11 mouse cellular contexts compared by ENCODE assay signal in genomic region chr6:66480207-66480606, GRCm38 (mm10). TPM values are rescaled to one million over a fixed set of nuclear protein-coding genes. Genes with fewer than 3 reads are reported as not detected.
DNase-seq lines count a peak whose midpoint lies in the region; ATAC-seq and TF ChIP-seq lines count a peak whose summit lies in the region.
"Had no signal": no experiment of that assay in that cellular context is flagged by ENCODE, and none has a peak within 500 bp of the region (broad histone marks: within the 10 kb centered on the region; RNA-seq: fewer than 3 reads in every experiment).

No protein-coding gene starts in this region.

- ATAC-seq in heart, postnatal 0 days (ENCODE audit: insufficient read depth, low read depth) = no peak
- peak; percentile 46 to 63; a peak in 3 of 4 replicates for ATAC-seq in hematopoietic stem cell, adult 5-6 weeks (replicated peaks in 1 of 2; ENCODE audit: insufficient read depth in 1 of 2, low FRiP score in 2 of 2, low TSS enrichment in 1 of 2, low read depth in 1 of 2, poor library complexity in 2 of 2, severe bottlenecking in 2 of 2)

- no peak for TF ChIP-seq POLR2A in thymus, adult 2 months (IDR thresholded peaks at IDR 0.05; ENCODE audit: control insufficient read depth, extremely low read depth, insufficient read depth, low read length, poor library complexity)

- H3K4me3 ChIP-seq in heart, postnatal 0 days (ENCODE audit: low read depth, low read length) = no peak overlapping the region
- H3K4me3 ChIP-seq in thymus, adult 2 months (ENCODE audit: control insufficient read depth, insufficient read depth, low read length) = no peak overlapping the region
- H3K4me3 ChIP-seq: hindbrain, embryonic 15.5 days; limb, embryonic 13.5 days had no signal

- H3K4me1 ChIP-seq in heart, postnatal 0 days (ENCODE audit: control insufficient read depth, insufficient read depth) = no peaks in the 10 kb centered on the region
- no peaks in the 10 kb centered on the region for H3K4me1 ChIP-seq in thymus, adult 2 months (replicated peaks; ENCODE audit: control insufficient read depth, insufficient read depth, low read length)
- H3K4me1 ChIP-seq: hindbrain, embryonic 15.5 days; limb, embryonic 13.5 days had no signal

- H3K4me2 ChIP-seq in heart, postnatal 0 days (ENCODE audit: low read depth, low read length) = no peak overlapping the region
- H3K4me2 ChIP-seq: hindbrain, embryonic 15.5 days; limb, embryonic 13.5 days had no signal

- no peaks in the 10 kb centered on the region for H3K36me3 ChIP-seq in heart, postnatal 0 days (replicated peaks; ENCODE audit: control insufficient read depth, insufficient read depth, low read length)
- no peaks in the 10 kb centered on the region for H3K36me3 ChIP-seq in thymus, adult 2 months (ENCODE audit: control insufficient read depth, insufficient read depth, low read length)
- H3K36me3 ChIP-seq: hindbrain, embryonic 15.5 days; limb, embryonic 13.5 days had no signal

- no peaks in the 10 kb centered on the region for H3K27me3 ChIP-seq in heart, postnatal 0 days (ENCODE audit: control insufficient read depth, insufficient read depth, low read length)
- no peaks in the 10 kb centered on the region for H3K27me3 ChIP-seq in thymus, adult 2 months (ENCODE audit: control insufficient read depth, insufficient read depth, low read length)
- H3K27me3 ChIP-seq: hindbrain, embryonic 15.5 days; limb, embryonic 13.5 days had no signal

- WGBS in heart, postnatal 0 days = 55% methylated on average over 2 of the region's 2 CpGs
- WGBS in thymus, adult 2 months = 74% methylated on average over 2 of the region's 2 CpGs

- no peak overlapping the region for H3K27ac ChIP-seq in heart, postnatal 0 days (ENCODE audit: low read depth)
- no peak overlapping the region for H3K27ac ChIP-seq in thymus, adult 2 months (ENCODE audit: control insufficient read depth, insufficient read depth, low read length)
- H3K27ac ChIP-seq: hindbrain, embryonic 15.5 days; limb, embryonic 13.5 days had no signal

- no peaks in the 10 kb centered on the region for H3K9me3 ChIP-seq in heart, postnatal 0 days (replicated peaks; ENCODE audit: control insufficient read depth, low read length)
- H3K9me3 ChIP-seq: hindbrain, embryonic 15.5 days; limb, embryonic 13.5 days had no signal

- no peak overlapping the region for H3K9ac ChIP-seq in heart, postnatal 0 days (replicated peaks; ENCODE audit: low read depth, low read length)
- H3K9ac ChIP-seq: hindbrain, embryonic 15.5 days; limb, embryonic 13.5 days had no signal

- TF ChIP-seq CTCF in heart, postnatal 0 days (IDR thresholded peaks at IDR 0.05; ENCODE audit: low read depth) = peak; percentile 28
- TF ChIP-seq CTCF in thymus, adult 2 months (IDR thresholded peaks at IDR 0.05; ENCODE audit: borderline replicate concordance, control insufficient read depth, extremely low read depth, insufficient read depth, low read length, poor library complexity) = no peak

- TF ChIP-seq EP300 in heart, postnatal 0 days (IDR thresholded peaks at IDR 0.05; ENCODE audit: low read depth) = no peak

- DNase-seq in heart, postnatal 0 days (ENCODE audit: low spot score) = no peak
- no peak for DNase-seq in heart, adult 18-20 months
- DNase-seq in thymus, adult 2 months = peak; percentile 35
- DNase-seq in thymus, adult 18-20 months = no peak
- DNase-seq in thymus, postnatal 4 days = peak; percentile 61
- DNase-seq in testis, postnatal 10 days (ENCODE audit: low spot score) = no peak
- DNase-seq in adrenal gland, postnatal 10 days = no peak
- DNase-seq: cerebellum, adult 8-10 months had no signal

RNA-seq across cellular contexts. Expression of gene Mad2l1, which starts 55.0 kb away (rescaled TPM):
- total RNA-seq in heart, postnatal 0 days (2014; rRNA removed; ENCODE audit: low replicate concordance) = 20.6 and 22.4 TPM in 2 replicates
- polyA plus RNA-seq in heart, postnatal 0 days (2015; fragmentation: Nextera tagmentation; extraction: Ambion mirVana) = 32.7 and 32.8 TPM in 2 replicates
- 1 to 10 TPM; 2.7 to 3.0 TPM for total RNA-seq in heart, adult 18-20 months (2021)
- 44.3 and 52.3 TPM in 2 replicates for polyA plus RNA-seq in thymus, adult 2 months (2012; rRNA removed)
- total RNA-seq in hematopoietic stem cell, adult 5-6 weeks (2017) = 87.2 and 91.4 TPM in 2 replicates
- total RNA-seq in adrenal gland, postnatal 10 days (2021) = 10 to 100 TPM; 18.2 to 19.8 TPM

Comparison
In these comparisons a context has a peak if more than half of its experiments do, and no peak if none do; other contexts are left out.
1. DNase-seq: peak in thymus, adult 2 months (single experiment) and thymus, postnatal 4 days (single experiment); none in heart, postnatal 0 days (single experiment), heart, adult 18-20 months (0 of 2), thymus, adult 18-20 months (0 of 2), testis, postnatal 10 days (single experiment) and adrenal gland, postnatal 10 days (single experiment).